Mouse (Mus musculus): Measurements from ENCODE around the gene B230104I21Rik.

DNA sequence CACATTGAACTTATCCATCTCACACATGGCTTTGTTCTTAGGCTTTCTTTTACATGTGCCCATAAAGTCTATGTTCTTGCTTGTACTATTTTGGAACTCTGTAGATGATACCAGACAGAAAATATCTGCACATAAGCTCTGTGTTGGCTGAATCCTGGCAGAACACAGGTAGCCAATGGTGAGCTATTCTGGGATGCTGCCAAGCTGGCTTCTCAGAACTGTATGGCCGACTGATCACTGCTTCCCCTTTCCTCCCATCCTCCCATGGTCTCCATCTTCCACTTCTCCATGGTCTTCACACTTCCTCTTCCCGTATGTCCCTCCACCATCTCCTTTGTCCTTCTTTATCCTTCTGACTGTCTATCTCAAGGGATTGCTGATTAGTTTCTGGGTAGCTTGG lies 26.8 kb upstream of the B230104I21Rik start:
- no peak for TF ChIP-seq POLR2A (IDR thresholded peaks at IDR 0.05; ENCODE audit: control insufficient read depth, extremely low read depth, insufficient read depth, low read length, poor library complexity)
- no peak for TF ChIP-seq CTCF (IDR thresholded peaks at IDR 0.05; ENCODE audit: borderline replicate concordance, control insufficient read depth, extremely low read depth, insufficient read depth, low read length, poor library complexity)

Measured in thymus, adult 2 months (tissue).